Mouse (Mus musculus): ENCODE measurements around the gene Uggt2. TPM values are rescaled to one million over a fixed set of nuclear protein-coding genes. Genes with fewer than 3 reads are reported as not detected.

The Uggt2 gene
- polyA plus RNA-seq (2014; fragmentation: Nextera tagmentation; extraction: Ambion mirVana), result 7.3 and 13.3 TPM in 2 replicates

DNA sequence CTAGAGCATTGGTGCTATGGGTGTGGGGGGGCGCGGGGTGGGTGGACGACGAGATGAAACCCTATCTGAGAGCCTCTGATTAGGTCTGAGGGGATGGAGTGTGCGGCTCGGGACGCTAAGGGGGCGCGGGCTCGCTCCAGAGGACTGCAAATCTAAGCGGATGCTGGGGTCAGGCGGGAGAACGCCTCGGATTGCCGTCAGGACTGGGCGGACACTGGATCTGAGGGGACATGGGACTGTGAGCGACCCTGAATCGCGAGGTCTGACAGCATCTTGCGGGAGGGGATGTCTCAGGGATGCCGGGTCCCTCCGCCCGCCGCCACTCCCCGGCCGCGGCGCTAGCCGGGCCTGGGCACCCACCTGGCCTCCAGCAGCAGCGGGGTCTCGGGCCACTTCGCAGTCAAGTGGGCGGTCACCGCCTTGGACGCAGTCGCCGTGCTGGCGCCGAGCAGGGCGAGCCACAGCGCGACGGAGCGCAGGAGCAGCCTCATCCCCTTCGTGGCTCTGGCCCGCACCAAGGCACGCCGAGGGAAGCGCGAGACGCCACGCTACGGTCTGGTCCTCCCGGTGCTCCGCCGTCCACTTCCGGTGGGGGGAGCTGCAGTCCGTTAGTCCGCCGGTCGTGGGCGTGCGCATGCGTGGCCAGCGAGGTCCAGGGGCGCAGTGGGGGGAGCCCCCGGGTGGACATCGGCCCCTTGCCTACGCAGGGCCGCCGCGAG is at the start of gene Uggt2:
Gene Uggt2, minus strand, starts transcription at position 580 of the 719 bp plus-strand sequence.
- peaks cover 7% of the 10 kb centered on the region; the same call in 1 of the 2 replicates for H3K4me1 ChIP-seq (ENCODE audit: control insufficient read depth, insufficient read depth, low read length)
- H3K4me2 ChIP-seq (ENCODE audit: low read length), result peak within 1 kb of the TSS; percentile 70
- peak; percentile 98 for ATAC-seq
- H3K9me3 ChIP-seq (replicated peaks; ENCODE audit: control insufficient read depth, low read length), result no peaks in the 10 kb centered on the region
- peak within 1 kb of the TSS; percentile 77 for H3K4me3 ChIP-seq (ENCODE audit: low read depth, low read length)
- peak within 1 kb of the TSS; percentile 89 for H3K9ac ChIP-seq (ENCODE audit: low read length)
- under 1% methylated on average over 63 of the region's 72 CpGs for WGBS
- peak; percentile 90 for DNase-seq (ENCODE audit: low spot score)
- H3K27me3 ChIP-seq (replicated peaks; ENCODE audit: control insufficient read depth, insufficient read depth, low read length), result no peaks in the 10 kb centered on the region
- 0 out of 2 replicates have a peak, but pooled peaks cover 2% of the 10 kb centered on the region for H3K36me3 ChIP-seq (ENCODE audit: control insufficient read depth, insufficient read depth, low read length)
- peak within 1 kb of the TSS; percentile 76 for H3K27ac ChIP-seq (ENCODE audit: low read depth, low read length)

DNA sequence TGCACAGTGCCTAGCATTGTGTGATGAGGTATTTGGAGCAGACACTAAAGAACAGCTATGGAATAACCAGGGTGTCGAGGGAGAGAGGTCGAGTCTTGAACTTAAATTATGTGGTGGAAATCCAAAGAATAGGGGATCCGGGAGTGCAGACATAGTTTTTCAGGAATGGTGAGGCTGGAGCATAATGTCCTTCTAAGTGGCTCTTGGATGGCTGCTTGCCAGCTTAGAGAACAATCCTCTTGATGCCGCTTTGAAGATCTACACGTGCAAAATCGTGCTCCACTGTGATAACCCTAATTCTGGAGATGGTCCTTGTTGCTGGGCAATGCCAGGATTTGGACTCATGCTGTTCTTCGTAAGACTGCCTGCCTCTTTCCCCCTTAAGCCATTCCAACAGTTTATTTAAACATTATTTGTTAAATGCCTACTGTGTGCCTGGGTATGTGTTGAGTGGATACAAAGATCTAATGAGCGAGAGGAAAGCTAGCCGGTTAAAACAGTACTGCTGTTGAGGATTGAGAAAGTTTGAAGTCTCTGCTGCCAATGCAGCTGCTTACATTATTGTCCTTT is 40.2 kb upstream of the Uggt2 start:
- no peak overlapping the region for H3K27ac ChIP-seq (ENCODE audit: low read depth, low read length)
- peak overlapping the region; percentile 99 for H3K4me2 ChIP-seq (ENCODE audit: low read length)
- peaks cover 31% of the 10 kb centered on the region for H3K27me3 ChIP-seq (replicated peaks; ENCODE audit: control insufficient read depth, insufficient read depth, low read length)
- no peak overlapping the region for H3K9ac ChIP-seq (ENCODE audit: low read length)
- no peaks in the 10 kb centered on the region; the same call in 1 of the 2 replicates for H3K4me1 ChIP-seq (ENCODE audit: control insufficient read depth, insufficient read depth, low read length)
- no peaks in the 10 kb centered on the region for H3K9me3 ChIP-seq (replicated peaks; ENCODE audit: control insufficient read depth, low read length)
- DNase-seq (ENCODE audit: low spot score) (peak; percentile 31), ATAC-seq (no peak)
- H3K4me3 ChIP-seq (ENCODE audit: low read depth, low read length), result peak overlapping the region; percentile 62; the same call in 1 of the 2 replicates
- 30% methylated on average over 9 of the region's 9 CpGs for WGBS
- H3K36me3 ChIP-seq (ENCODE audit: control insufficient read depth, insufficient read depth, low read length), result no peaks in the 10 kb centered on the region

GRCm38 (mm10) chr14:119138786-119139100 is 39.5 kb upstream of the Uggt2 start:
- WGBS, result 0% methylated on average over 20 of the region's 20 CpGs
- Histone ChIP-seq H3K4me2 (ENCODE audit: low read length) (peak overlapping the region; percentile 99), H3K9me3 (replicated peaks; ENCODE audit: control insufficient read depth, low read length) (no peaks in the 10 kb centered on the region), H3K36me3 (ENCODE audit: control insufficient read depth, insufficient read depth, low read length) (no peaks in the 10 kb centered on the region), H3K4me1 (ENCODE audit: control insufficient read depth, insufficient read depth, low read length) (no peaks in the 10 kb centered on the region; the same call in 1 of the 2 replicates), H3K4me3 (ENCODE audit: low read depth, low read length) (peak overlapping the region; percentile 62), H3K9ac (ENCODE audit: low read length) (peak overlapping the region; percentile 65), H3K27ac (ENCODE audit: low read depth, low read length) (no peak overlapping the region), H3K27me3 (replicated peaks; ENCODE audit: control insufficient read depth, insufficient read depth, low read length) (peaks cover 31% of the 10 kb centered on the region)
- ATAC-seq, result no peak
- DNase-seq (ENCODE audit: low spot score), result peak; percentile 5

GRCm38 (mm10) chr14:119137906-119138785 is 38.9 kb upstream of the Uggt2 start, which contains the start of gene Hs6st3:
TSS of gene Hs6st3 (plus strand) at chr14:119138341.
- peak within 1 kb of the TSS; percentile 65 for H3K9ac ChIP-seq (ENCODE audit: low read length)
- H3K27ac ChIP-seq (ENCODE audit: low read depth, low read length), result no peak within 1 kb of the TSS
- H3K27me3 ChIP-seq (replicated peaks; ENCODE audit: control insufficient read depth, insufficient read depth, low read length), result peaks cover 31% of the 10 kb centered on the region
- no peaks in the 10 kb centered on the region; the same call in 1 of the 2 replicates for H3K4me1 ChIP-seq (ENCODE audit: control insufficient read depth, insufficient read depth, low read length)
- H3K36me3 ChIP-seq (ENCODE audit: control insufficient read depth, insufficient read depth, low read length), result no peaks in the 10 kb centered on the region
- ATAC-seq (peak; percentile 72), DNase-seq (ENCODE audit: low spot score) (peak; percentile 25)
- peak within 1 kb of the TSS; percentile 99 for H3K4me2 ChIP-seq (ENCODE audit: low read length)
- no peaks in the 10 kb centered on the region for H3K9me3 ChIP-seq (replicated peaks; ENCODE audit: control insufficient read depth, low read length)
- peak within 1 kb of the TSS; percentile 62 for H3K4me3 ChIP-seq (ENCODE audit: low read depth, low read length)
- under 1% methylated on average over 92 of the region's 100 CpGs for WGBS

- Histone ChIP-seq H3K27ac (ENCODE audit: low read depth, low read length) (no peak overlapping the region), H3K9ac (ENCODE audit: low read length) (peak overlapping the region; percentile 65), H3K4me3 (ENCODE audit: low read depth, low read length) (peak overlapping the region; percentile 62), H3K4me1 (ENCODE audit: control insufficient read depth, insufficient read depth, low read length) (no peaks in the 10 kb centered on the region; the same call in 1 of the 2 replicates), H3K4me2 (ENCODE audit: low read length) (peak overlapping the region; percentile 99), H3K9me3 (replicated peaks; ENCODE audit: control insufficient read depth, low read length) (no peaks in the 10 kb centered on the region), H3K27me3 (replicated peaks; ENCODE audit: control insufficient read depth, insufficient read depth, low read length) (peaks cover 31% of the 10 kb centered on the region), H3K36me3 (ENCODE audit: control insufficient read depth, insufficient read depth, low read length) (no peaks in the 10 kb centered on the region)
- peak; percentile 92 for DNase-seq (ENCODE audit: low spot score)
- under 1% methylated on average over 28 of the region's 38 CpGs for WGBS
- peak; percentile 96 for ATAC-seq
These were observed 38.3 kb upstream of the Uggt2 start for GRCm38 (mm10) chr14:119137512-119137905.

- DNase-seq (ENCODE audit: low spot score), result no peak
- Histone ChIP-seq H3K36me3 (ENCODE audit: control insufficient read depth, insufficient read depth, low read length) (no peaks in the 10 kb centered on the region), H3K27ac (ENCODE audit: low read depth, low read length) (no peak overlapping the region), H3K9me3 (replicated peaks; ENCODE audit: control insufficient read depth, low read length) (no peaks in the 10 kb centered on the region), H3K4me2 (ENCODE audit: low read length) (no peak overlapping the region), H3K9ac (ENCODE audit: low read length) (no peak overlapping the region), H3K4me1 (ENCODE audit: control insufficient read depth, insufficient read depth, low read length) (no peaks in the 10 kb centered on the region), H3K4me3 (ENCODE audit: low read depth, low read length) (no peak overlapping the region), H3K27me3 (replicated peaks; ENCODE audit: control insufficient read depth, insufficient read depth, low read length) (no peaks in the 10 kb centered on the region)
- WGBS, result 91% methylated on average over 2 of the region's 2 CpGs
- ATAC-seq, result no peak
These were observed 28.1 kb upstream of the Uggt2 start for GRCm38 (mm10) chr14:119127330-119127729.

DNA sequence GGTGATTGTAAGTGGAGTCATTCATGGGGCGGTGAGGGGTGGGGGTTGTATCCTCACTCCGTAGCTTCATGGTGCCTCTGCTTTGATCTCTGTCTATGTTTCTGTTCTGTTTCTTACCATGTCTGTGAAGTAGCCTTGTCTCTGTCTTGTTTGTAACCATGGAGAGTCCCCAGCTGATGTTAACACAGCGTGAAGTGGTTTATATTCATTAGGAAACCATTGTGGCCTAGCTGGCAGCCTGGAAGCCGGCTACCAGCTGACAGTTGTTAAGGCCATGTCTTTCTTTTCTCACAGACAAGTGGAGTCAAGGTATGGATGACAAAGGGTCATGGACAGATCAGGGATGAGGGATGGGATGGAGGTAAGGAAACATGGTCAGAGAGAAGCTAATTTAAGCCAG is 26.6 kb upstream of the Uggt2 start:
- Histone ChIP-seq H3K9me3 (replicated peaks; ENCODE audit: control insufficient read depth, low read length) (no peaks in the 10 kb centered on the region), H3K4me1 (ENCODE audit: control insufficient read depth, insufficient read depth, low read length) (no peaks in the 10 kb centered on the region), H3K4me2 (ENCODE audit: low read length) (no peak overlapping the region), H3K36me3 (ENCODE audit: control insufficient read depth, insufficient read depth, low read length) (no peaks in the 10 kb centered on the region), H3K27ac (ENCODE audit: low read depth, low read length) (no peak overlapping the region), H3K9ac (ENCODE audit: low read length) (no peak overlapping the region), H3K27me3 (replicated peaks; ENCODE audit: control insufficient read depth, insufficient read depth, low read length) (no peaks in the 10 kb centered on the region), H3K4me3 (ENCODE audit: low read depth, low read length) (no peak overlapping the region)
- 39% methylated on average over 4 of the region's 4 CpGs for WGBS
- ATAC-seq (no peak), DNase-seq (ENCODE audit: low spot score) (no peak)

DNA sequence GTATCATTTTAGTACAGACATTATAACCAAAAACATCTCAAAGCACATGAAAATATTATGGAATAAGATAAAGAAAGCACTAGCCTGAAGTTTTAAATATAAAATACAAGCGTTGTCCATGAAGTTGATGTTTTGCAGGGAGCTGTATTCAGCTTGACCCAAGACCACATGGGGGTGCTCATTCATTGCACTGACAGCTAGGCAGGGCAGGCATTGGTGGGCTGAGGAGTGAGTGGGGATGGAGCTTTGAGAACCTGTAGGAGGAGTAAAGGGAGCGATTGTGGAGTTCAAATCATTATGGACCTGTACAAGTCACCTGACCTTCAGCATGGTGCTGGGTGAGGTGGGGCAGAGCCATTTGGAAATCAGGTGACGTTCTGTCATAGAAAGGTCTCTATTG is 24.8 kb upstream of the Uggt2 start:
- no peaks in the 10 kb centered on the region for H3K9me3 ChIP-seq (replicated peaks; ENCODE audit: control insufficient read depth, low read length)
- no peak overlapping the region for H3K4me3 ChIP-seq (ENCODE audit: low read depth, low read length)
- H3K4me1 ChIP-seq (ENCODE audit: control insufficient read depth, insufficient read depth, low read length), result no peaks in the 10 kb centered on the region
- H3K27me3 ChIP-seq (replicated peaks; ENCODE audit: control insufficient read depth, insufficient read depth, low read length), result no peaks in the 10 kb centered on the region
- DNase-seq (ENCODE audit: low spot score) (peak; percentile 75), ATAC-seq (peak; percentile 87)
- H3K27ac ChIP-seq (ENCODE audit: low read depth, low read length), result no peak overlapping the region
- H3K36me3 ChIP-seq (ENCODE audit: control insufficient read depth, insufficient read depth, low read length), result no peaks in the 10 kb centered on the region
- no peak overlapping the region for H3K9ac ChIP-seq (ENCODE audit: low read length)
- 23% methylated on average over 3 of the region's 3 CpGs for WGBS
- peak overlapping the region; percentile 37 for H3K4me2 ChIP-seq (ENCODE audit: low read length)
